Mouse (Mus musculus) CD8-positive naive resting alpha-beta T cell, adult 2 months (primary cell): ENCODE measurements around the gene Il3.

Experiments used
- DNase-seq, 2 experiments: peaks; one replicate each; pipeline ENCODE4 v3.0.0; 2022; ENCODE audit warnings: low read depth in 2 of 2, low spot score in 2 of 2

Il3 gene

GRCm38 (mm10) chr11:54287821-54288453 lies 20.9 kb upstream of the Il3 start:
- no peak for DNase-seq

GRCm38 (mm10) chr11:54271437-54271949 lies 4.4 kb upstream of the Il3 start:
- DNase-seq: no peak

- no peak for DNase-seq
Observed at GRCm38 (mm10) chr11:54269191-54269896, 2.3 kb upstream of the Il3 start.

- DNase-seq: peak; percentile 47 to 71
Observed at GRCm38 (mm10) chr11:54264542-54264941, 2.5 kb downstream of the Il3 start.

- no peak for DNase-seq
Observed at GRCm38 (mm10) chr11:54263405-54264031, 3.6 kb downstream of the Il3 start.

GRCm38 (mm10) chr11:54256624-54257376 lies 10.3 kb downstream of the Il3 start:
- DNase-seq: peak; percentile 51 to 57

GRCm38 (mm10) chr11:54254114-54254513 lies 13.0 kb downstream of the Il3 start:
- DNase-seq: peak in 1 of 2 experiments; percentile 24

- no peak for DNase-seq
Observed at GRCm38 (mm10) chr11:54250575-54250974, 16.5 kb downstream of the Il3 start.

- DNase-seq: no peak
Observed at GRCm38 (mm10) chr11:54249748-54250147, 17.3 kb downstream of the Il3 start.

- DNase-seq: no peak
Observed at GRCm38 (mm10) chr11:54248940-54249717, 17.9 kb downstream of the Il3 start, which contains the start of gene Csf2. Csf2 (minus strand) TSS chr11:54249667.

- DNase-seq: no peak
Observed at GRCm38 (mm10) chr11:54247251-54247950, 19.7 kb downstream of the Il3 start.

- DNase-seq: no peak
Observed at GRCm38 (mm10) chr11:54244465-54244864, 22.6 kb downstream of the Il3 start.

- no peak for DNase-seq
Observed at GRCm38 (mm10) chr11:54242494-54242893, 24.6 kb downstream of the Il3 start.

- DNase-seq: no peak
Observed at GRCm38 (mm10) chr11:54236939-54237338, 30.1 kb downstream of the Il3 start.

GRCm38 (mm10) chr11:54227478-54227877 lies 39.6 kb downstream of the Il3 start:
- no peak for DNase-seq

GRCm38 (mm10) chr11:54224475-54224986 lies 42.5 kb downstream of the Il3 start:
- no peak for DNase-seq

GRCm38 (mm10) chr11:54223637-54224474 lies 43.2 kb downstream of the Il3 start:
- DNase-seq: no peak

- no peak for DNase-seq
Observed at GRCm38 (mm10) chr11:54219903-54220740, 47.0 kb downstream of the Il3 start.
